Mouse (Mus musculus): ENCODE measurements around the gene Sugct. TPM values are rescaled to one million over a fixed set of nuclear protein-coding genes. Genes with fewer than 3 reads are reported as not detected.

Gene Sugct
- polyA plus RNA-seq, 1 experiment from 2014 or later = 2.7 TPM

GRCm38 (mm10) chr13:17027001-17027400, 668.4 kb downstream of the Sugct start:
- DNase-seq (ENCODE audit: low spot score) (no peak), ATAC-seq (ENCODE audit: insufficient read depth, low FRiP score, low TSS enrichment) (no peak)
- H3K9ac ChIP-seq (ENCODE audit: low read length) = no peak overlapping the region
- WGBS = 77% methylated on average over 2 of the region's 2 CpGs
- no peaks in the 10 kb centered on the region for H3K27me3 ChIP-seq (ENCODE audit: control insufficient read depth, insufficient read depth, low read length)
- H3K9me3 ChIP-seq (ENCODE audit: control insufficient read depth, low read length) = no peaks in the 10 kb centered on the region
- no peaks in the 10 kb centered on the region for H3K4me1 ChIP-seq (ENCODE audit: control insufficient read depth, insufficient read depth, low read length)
- no peaks in the 10 kb centered on the region for H3K36me3 ChIP-seq (ENCODE audit: control insufficient read depth, insufficient read depth, low read length)
- no peak overlapping the region for H3K4me2 ChIP-seq (ENCODE audit: low read depth)
- no peak overlapping the region for H3K4me3 ChIP-seq (ENCODE audit: low read depth, low read length)
- no peak overlapping the region for H3K27ac ChIP-seq (ENCODE audit: low read depth, low read length)

GRCm38 (mm10) chr13:16996464-16996863, 698.9 kb downstream of the Sugct start:
- Histone ChIP-seq H3K4me3 (ENCODE audit: low read depth, low read length) (no peak overlapping the region), H3K27ac (ENCODE audit: low read depth, low read length) (no peak overlapping the region), H3K36me3 (ENCODE audit: control insufficient read depth, insufficient read depth, low read length) (no peaks in the 10 kb centered on the region), H3K4me2 (ENCODE audit: low read depth) (no peak overlapping the region), H3K9me3 (ENCODE audit: control insufficient read depth, low read length) (no peaks in the 10 kb centered on the region), H3K9ac (ENCODE audit: low read length) (no peak overlapping the region), H3K27me3 (ENCODE audit: control insufficient read depth, insufficient read depth, low read length) (no peaks in the 10 kb centered on the region), H3K4me1 (ENCODE audit: control insufficient read depth, insufficient read depth, low read length) (no peaks in the 10 kb centered on the region)
- DNase-seq (ENCODE audit: low spot score) (no peak), ATAC-seq (ENCODE audit: insufficient read depth, low FRiP score, low TSS enrichment) (no peak)
- 90% methylated on average over 2 of the region's 2 CpGs for WGBS

- no peak overlapping the region for H3K27ac ChIP-seq (ENCODE audit: low read depth, low read length)
- no peaks in the 10 kb centered on the region for H3K9me3 ChIP-seq (ENCODE audit: control insufficient read depth, low read length)
- H3K27me3 ChIP-seq (ENCODE audit: control insufficient read depth, insufficient read depth, low read length) = no peaks in the 10 kb centered on the region
- no peak for ATAC-seq (ENCODE audit: insufficient read depth, low FRiP score, low TSS enrichment)
- no peaks in the 10 kb centered on the region for H3K4me1 ChIP-seq (ENCODE audit: control insufficient read depth, insufficient read depth, low read length)
- no peak overlapping the region for H3K4me2 ChIP-seq (ENCODE audit: low read depth)
- WGBS = 79% methylated on average over 3 of the region's 3 CpGs
- no peak overlapping the region for H3K4me3 ChIP-seq (ENCODE audit: low read depth, low read length)
- no peaks in the 10 kb centered on the region for H3K36me3 ChIP-seq (ENCODE audit: control insufficient read depth, insufficient read depth, low read length)
- no peak overlapping the region for H3K9ac ChIP-seq (ENCODE audit: low read length)
- no peak for DNase-seq (ENCODE audit: low spot score)
Observed at GRCm38 (mm10) chr13:16995321-16995720, 700.0 kb downstream of the Sugct start.

GRCm38 (mm10) chr13:16977743-16978142, 717.6 kb downstream of the Sugct start:
- DNase-seq (ENCODE audit: low spot score) (no peak), ATAC-seq (ENCODE audit: insufficient read depth, low FRiP score, low TSS enrichment) (no peak)
- no peaks in the 10 kb centered on the region for H3K27me3 ChIP-seq (ENCODE audit: control insufficient read depth, insufficient read depth, low read length)
- H3K36me3 ChIP-seq (ENCODE audit: control insufficient read depth, insufficient read depth, low read length) = no peaks in the 10 kb centered on the region
- no peak overlapping the region for H3K4me2 ChIP-seq (ENCODE audit: low read depth)
- no peaks in the 10 kb centered on the region for H3K4me1 ChIP-seq (ENCODE audit: control insufficient read depth, insufficient read depth, low read length)
- H3K4me3 ChIP-seq (ENCODE audit: low read depth, low read length) = no peak overlapping the region
- no peaks in the 10 kb centered on the region for H3K9me3 ChIP-seq (ENCODE audit: control insufficient read depth, low read length)
- no peak overlapping the region for H3K27ac ChIP-seq (ENCODE audit: low read depth, low read length)
- 71% methylated on average over 6 of the region's 6 CpGs for WGBS
- H3K9ac ChIP-seq (ENCODE audit: low read length) = no peak overlapping the region

- Histone ChIP-seq H3K36me3 (ENCODE audit: control insufficient read depth, insufficient read depth, low read length) (no peaks in the 10 kb centered on the region), H3K27me3 (ENCODE audit: control insufficient read depth, insufficient read depth, low read length) (no peaks in the 10 kb centered on the region), H3K4me2 (ENCODE audit: low read depth) (no peak overlapping the region), H3K4me3 (ENCODE audit: low read depth, low read length) (no peak overlapping the region), H3K9me3 (ENCODE audit: control insufficient read depth, low read length) (no peaks in the 10 kb centered on the region), H3K9ac (ENCODE audit: low read length) (no peak overlapping the region), H3K27ac (ENCODE audit: low read depth, low read length) (no peak overlapping the region), H3K4me1 (ENCODE audit: control insufficient read depth, insufficient read depth, low read length) (no peaks in the 10 kb centered on the region)
- 84% methylated on average over 2 of the region's 2 CpGs for WGBS
- no peak for DNase-seq (ENCODE audit: low spot score)
- no peak for ATAC-seq (ENCODE audit: insufficient read depth, low FRiP score, low TSS enrichment)
Observed at GRCm38 (mm10) chr13:16971277-16971676, 724.1 kb downstream of the Sugct start.

- H3K4me1 ChIP-seq (ENCODE audit: control insufficient read depth, insufficient read depth, low read length) = no peaks in the 10 kb centered on the region
- no peak for ATAC-seq (ENCODE audit: insufficient read depth, low FRiP score, low TSS enrichment)
- H3K9ac ChIP-seq (ENCODE audit: low read length) = no peak overlapping the region
- no peak for DNase-seq (ENCODE audit: low spot score)
- H3K27ac ChIP-seq (ENCODE audit: low read depth, low read length) = no peak overlapping the region
- no peaks in the 10 kb centered on the region for H3K9me3 ChIP-seq (ENCODE audit: control insufficient read depth, low read length)
- H3K4me3 ChIP-seq (ENCODE audit: low read depth, low read length) = no peak overlapping the region
- H3K27me3 ChIP-seq (ENCODE audit: control insufficient read depth, insufficient read depth, low read length) = no peaks in the 10 kb centered on the region
- WGBS = 90% methylated on average over 5 of the region's 5 CpGs
- H3K36me3 ChIP-seq (ENCODE audit: control insufficient read depth, insufficient read depth, low read length) = no peaks in the 10 kb centered on the region
- H3K4me2 ChIP-seq (ENCODE audit: low read depth) = no peak overlapping the region
Observed at GRCm38 (mm10) chr13:16968995-16969394, 726.4 kb downstream of the Sugct start.

GRCm38 (mm10) chr13:16964823-16965475, 730.4 kb downstream of the Sugct start:
- Histone ChIP-seq H3K9me3 (ENCODE audit: control insufficient read depth, low read length) (no peaks in the 10 kb centered on the region), H3K4me3 (ENCODE audit: low read depth, low read length) (no peak overlapping the region), H3K27ac (ENCODE audit: low read depth, low read length) (no peak overlapping the region), H3K27me3 (ENCODE audit: control insufficient read depth, insufficient read depth, low read length) (no peaks in the 10 kb centered on the region), H3K4me2 (ENCODE audit: low read depth) (no peak overlapping the region), H3K9ac (ENCODE audit: low read length) (no peak overlapping the region), H3K4me1 (ENCODE audit: control insufficient read depth, insufficient read depth, low read length) (no peaks in the 10 kb centered on the region), H3K36me3 (ENCODE audit: control insufficient read depth, insufficient read depth, low read length) (no peaks in the 10 kb centered on the region)
- 82% methylated on average over 4 of the region's 4 CpGs for WGBS
- ATAC-seq (ENCODE audit: insufficient read depth, low FRiP score, low TSS enrichment) (no peak), DNase-seq (ENCODE audit: low spot score) (no peak)

GRCm38 (mm10) chr13:16952045-16952444, 743.3 kb downstream of the Sugct start:
- ATAC-seq (ENCODE audit: insufficient read depth, low FRiP score, low TSS enrichment) (no peak), DNase-seq (ENCODE audit: low spot score) (no peak)
- Histone ChIP-seq H3K4me3 (ENCODE audit: low read depth, low read length) (no peak overlapping the region), H3K9me3 (ENCODE audit: control insufficient read depth, low read length) (no peaks in the 10 kb centered on the region), H3K36me3 (ENCODE audit: control insufficient read depth, insufficient read depth, low read length) (no peaks in the 10 kb centered on the region), H3K9ac (ENCODE audit: low read length) (no peak overlapping the region), H3K27ac (ENCODE audit: low read depth, low read length) (no peak overlapping the region), H3K27me3 (ENCODE audit: control insufficient read depth, insufficient read depth, low read length) (no peaks in the 10 kb centered on the region), H3K4me2 (ENCODE audit: low read depth) (no peak overlapping the region), H3K4me1 (ENCODE audit: control insufficient read depth, insufficient read depth, low read length) (no peaks in the 10 kb centered on the region)
- whole genome bisulfite sequencing = 66% methylated on average over 4 of the region's 4 CpGs

- ATAC-seq (ENCODE audit: insufficient read depth, low FRiP score, low TSS enrichment) (no peak), DNase-seq (ENCODE audit: low spot score) (no peak)
- Histone ChIP-seq H3K4me2 (ENCODE audit: low read depth) (no peak overlapping the region), H3K4me3 (ENCODE audit: low read depth, low read length) (no peak overlapping the region), H3K27ac (ENCODE audit: low read depth, low read length) (no peak overlapping the region), H3K4me1 (ENCODE audit: control insufficient read depth, insufficient read depth, low read length) (no peaks in the 10 kb centered on the region), H3K27me3 (ENCODE audit: control insufficient read depth, insufficient read depth, low read length) (no peaks in the 10 kb centered on the region), H3K9me3 (ENCODE audit: control insufficient read depth, low read length) (no peaks in the 10 kb centered on the region), H3K36me3 (ENCODE audit: control insufficient read depth, insufficient read depth, low read length) (no peaks in the 10 kb centered on the region), H3K9ac (ENCODE audit: low read length) (no peak overlapping the region)
- 95% methylated on average over 5 of the region's 5 CpGs for WGBS
Observed at GRCm38 (mm10) chr13:16939466-16939811, 755.9 kb downstream of the Sugct start.
